Mouse (Mus musculus) stomach, embryonic 15.5 days (tissue): ENCODE data around the gene Ldlr. TPM values are rescaled to one million over a fixed set of nuclear protein-coding genes. Genes with fewer than 3 reads are reported as not detected.
A peak's percentile ranks its signal among the peaks of the same experiment; 100 is the strongest.

ENCODE experiments used
- ATAC-seq: fragments of 200-750 bp; cut with Nextera tagmentation; 2 replicates; pipeline ENCODE4 v1.8.0; 2017; ENCODE audit warnings: low read depth, moderate number of reproducible peaks, moderate TSS enrichment; ENCODE audit not compliant: insufficient read depth, low FRiP score
- H3K27ac ChIP-seq: fragments of 300-500 bp; sonication (generic); 2 replicates; pipeline ENCODE4 v1.5.1; 2015; ENCODE audit warnings: mild to moderate bottlenecking, inconsistent platforms
- H3K27me3 ChIP-seq: fragments of 300-500 bp; sonication (generic); replicated peaks from 2 replicates; pipeline ENCODE4 v1.6.1; 2015; ENCODE audit warnings: inconsistent platforms
- H3K36me3 ChIP-seq: fragments of 300-500 bp; sonication (generic); 2 replicates; pipeline ENCODE4 v1.6.1; 2015; ENCODE audit warnings: inconsistent platforms
- H3K4me1 ChIP-seq: fragments of 300-500 bp; sonication (generic); 2 replicates; pipeline ENCODE4 v1.6.1; 2015; ENCODE audit warnings: inconsistent platforms
- H3K4me2 ChIP-seq: fragments of 300-500 bp; sonication (generic); 2 replicates; pipeline ENCODE4 v1.6.1; 2015; ENCODE audit warnings: mild to moderate bottlenecking, inconsistent platforms
- H3K4me3 ChIP-seq: fragments of 300-500 bp; sonication (generic); replicated peaks from 2 replicates; pipeline ENCODE4 v1.5.1; 2015; ENCODE audit warnings: inconsistent platforms
- H3K9ac ChIP-seq: fragments of 300-500 bp; sonication (generic); 2 replicates; pipeline ENCODE4 v1.6.1; 2015; ENCODE audit warnings: inconsistent platforms
- H3K9me3 ChIP-seq: fragments of 300-500 bp; sonication (generic); 2 replicates; pipeline ENCODE4 v1.6.1; 2016; ENCODE audit warnings: inconsistent platforms
- WGBS: fragments of 180-500 bp; shearing (Covaris S2); methylation state at CpG from one replicate; pipeline ENCODE4 v1.1.7; 2015; 5-methylcytosine and 5-hydroxymethylcytosine counted together
- polyA plus RNA-seq: library from polyadenylated mRNA; unstranded; fragments of >200 nt; fragmentation: Nextera tagmentation; extraction: Ambion mirVana; gene quantifications from 2 replicates; pipeline ENCODE4 v1.2.1, GENCODE M21; 2015

Ldlr gene
- polyA plus RNA-seq, 1 experiment from 2014 or later = 53.8 TPM

DNA sequence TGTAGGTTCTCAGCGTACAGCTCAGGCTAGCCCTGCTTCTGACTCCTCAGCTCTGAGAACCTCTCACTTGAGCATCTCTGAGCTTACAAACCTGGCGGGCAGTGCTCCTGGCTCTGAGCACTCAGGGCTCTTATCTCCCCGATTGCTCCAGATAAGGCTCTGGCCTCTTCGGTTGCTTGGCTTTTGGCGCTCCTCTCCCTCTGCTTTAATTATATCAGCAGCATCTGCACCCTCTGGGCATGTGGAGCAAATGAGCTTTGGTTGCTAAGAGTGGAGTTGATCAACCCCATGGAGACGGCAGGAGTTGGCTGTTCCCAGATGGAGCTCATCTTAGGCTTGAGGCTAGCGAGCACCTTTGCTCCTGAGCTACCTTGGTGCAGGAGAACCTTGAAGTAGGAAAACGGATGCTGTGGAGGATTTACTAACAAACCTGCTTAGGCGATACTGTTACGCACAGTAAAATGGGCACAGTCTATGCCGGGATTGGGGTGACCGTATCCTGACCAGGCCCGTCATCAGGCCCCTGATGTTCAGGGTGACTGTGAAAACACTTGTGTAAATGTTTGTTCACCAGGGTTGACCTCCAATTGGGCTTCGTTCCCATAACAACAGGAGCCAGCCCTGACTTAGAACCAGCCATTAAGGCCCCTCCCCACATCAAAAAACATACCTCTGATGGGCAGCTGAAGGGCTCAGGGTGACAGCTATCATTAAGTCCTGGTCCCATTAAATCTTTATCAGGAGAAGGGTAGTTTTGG, 3.1 kb downstream of the Ldlr start:
- Histone ChIP-seq H3K27ac (peak overlapping the region; percentile 55), H3K9ac (peak overlapping the region; percentile 24; the same call in 1 of the 2 replicates), H3K4me1 (peaks cover 25% of the 10 kb centered on the region), H3K36me3 (peaks cover 14% of the 10 kb centered on the region), H3K4me3 (peak overlapping the region; percentile 76), H3K9me3 (no peaks in the 10 kb centered on the region), H3K4me2 (peak overlapping the region; percentile 67), H3K27me3 (no peaks in the 10 kb centered on the region)
- whole genome bisulfite sequencing = 54% methylated on average over 14 of the region's 14 CpGs
- ATAC-seq = no peak

DNA sequence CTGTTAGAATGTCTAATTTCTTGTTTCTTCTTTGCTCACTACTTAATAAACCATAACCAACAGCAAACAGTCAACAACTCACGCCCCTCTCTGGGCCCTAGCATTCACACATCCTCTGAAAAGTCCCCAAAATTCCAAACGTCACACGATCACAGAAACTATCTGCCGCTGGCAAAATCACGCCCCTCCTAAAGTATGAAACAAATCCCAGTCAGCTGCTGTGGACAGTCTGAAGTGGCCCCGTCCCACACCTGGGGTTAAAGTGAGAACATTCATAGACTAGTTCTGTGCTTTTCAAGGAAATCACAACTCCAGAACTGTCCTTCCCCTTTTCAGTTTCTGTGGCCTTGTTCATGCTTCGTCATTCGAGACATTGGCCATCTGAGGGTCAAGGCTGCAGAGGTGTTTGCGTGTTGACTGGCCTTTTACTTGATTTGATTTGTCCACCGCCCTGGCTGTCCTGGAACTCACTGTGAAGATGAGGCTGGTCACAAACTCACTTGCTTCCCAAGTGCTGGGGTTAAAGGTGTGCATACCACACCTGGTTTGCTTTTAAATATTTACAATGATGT, 5.1 kb downstream of the Ldlr start:
- WGBS = 81% methylated on average over 10 of the region's 10 CpGs
- H3K4me3 ChIP-seq = no peak overlapping the region
- no peaks in the 10 kb centered on the region for H3K27me3 ChIP-seq
- H3K4me1 ChIP-seq = peaks cover 25% of the 10 kb centered on the region
- no peaks in the 10 kb centered on the region for H3K9me3 ChIP-seq
- no peak overlapping the region for H3K9ac ChIP-seq
- no peak for ATAC-seq
- peak overlapping the region; percentile 67; the same call in 1 of the 2 replicates for H3K27ac ChIP-seq
- H3K36me3 ChIP-seq = peaks cover 32% of the 10 kb centered on the region
- no peak overlapping the region for H3K4me2 ChIP-seq

DNA sequence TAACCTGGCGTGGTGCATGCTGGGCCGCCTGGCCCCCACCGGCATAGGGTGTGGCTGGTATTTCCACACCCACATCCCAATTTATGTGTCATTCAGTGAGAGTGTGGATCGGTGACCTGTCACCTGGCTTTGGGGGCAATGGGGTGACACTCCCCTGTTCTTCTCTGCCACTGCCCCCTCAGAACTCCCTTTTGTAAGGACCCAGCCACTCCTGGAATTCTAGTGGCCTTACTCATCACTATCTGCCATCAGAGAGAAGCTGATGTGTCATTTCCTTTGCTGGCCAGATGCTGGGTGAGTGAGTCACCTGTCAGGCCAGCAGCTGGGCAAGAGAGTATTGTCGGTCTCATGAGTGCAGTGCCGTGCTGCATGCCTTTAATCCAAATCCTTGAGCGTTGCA, 6.0 kb downstream of the Ldlr start:
- H3K9ac ChIP-seq = no peak overlapping the region
- peaks cover 25% of the 10 kb centered on the region for H3K4me1 ChIP-seq
- WGBS = 73% methylated on average over 7 of the region's 7 CpGs
- no peaks in the 10 kb centered on the region for H3K27me3 ChIP-seq
- H3K27ac ChIP-seq = peak overlapping the region; percentile 67; the same call in 1 of the 2 replicates
- H3K9me3 ChIP-seq = no peaks in the 10 kb centered on the region
- ATAC-seq = no peak
- peaks cover 41% of the 10 kb centered on the region for H3K36me3 ChIP-seq
- H3K4me3 ChIP-seq = no peak overlapping the region
- no peak overlapping the region for H3K4me2 ChIP-seq

DNA sequence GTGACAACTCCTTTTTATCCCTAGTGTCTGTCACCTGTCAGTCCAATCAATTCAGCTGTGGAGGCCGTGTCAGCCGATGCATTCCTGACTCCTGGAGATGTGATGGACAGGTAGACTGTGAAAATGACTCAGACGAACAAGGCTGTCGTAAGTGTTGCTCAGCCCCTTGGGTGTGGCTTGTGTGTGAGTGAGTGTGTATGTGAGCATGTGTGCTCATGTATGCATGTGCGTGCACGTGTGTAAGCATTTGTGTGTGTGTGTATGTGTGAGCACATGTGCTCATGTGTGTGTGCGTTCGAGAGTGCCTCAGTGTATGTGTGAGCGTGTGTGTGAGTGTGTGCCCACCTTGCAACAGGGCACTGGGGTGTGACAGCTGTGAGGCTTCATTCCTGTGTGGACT, 9.0 kb downstream of the Ldlr start:
- WGBS = 93% methylated on average over 9 of the region's 9 CpGs
- H3K9ac ChIP-seq = no peak overlapping the region
- no peaks in the 10 kb centered on the region for H3K9me3 ChIP-seq
- H3K36me3 ChIP-seq = peaks cover 60% of the 10 kb centered on the region
- ATAC-seq = no peak
- no peak overlapping the region for H3K4me2 ChIP-seq
- peaks cover 8% of the 10 kb centered on the region for H3K4me1 ChIP-seq
- H3K4me3 ChIP-seq = no peak overlapping the region
- no peaks in the 10 kb centered on the region for H3K27me3 ChIP-seq
- no peak overlapping the region for H3K27ac ChIP-seq

DNA sequence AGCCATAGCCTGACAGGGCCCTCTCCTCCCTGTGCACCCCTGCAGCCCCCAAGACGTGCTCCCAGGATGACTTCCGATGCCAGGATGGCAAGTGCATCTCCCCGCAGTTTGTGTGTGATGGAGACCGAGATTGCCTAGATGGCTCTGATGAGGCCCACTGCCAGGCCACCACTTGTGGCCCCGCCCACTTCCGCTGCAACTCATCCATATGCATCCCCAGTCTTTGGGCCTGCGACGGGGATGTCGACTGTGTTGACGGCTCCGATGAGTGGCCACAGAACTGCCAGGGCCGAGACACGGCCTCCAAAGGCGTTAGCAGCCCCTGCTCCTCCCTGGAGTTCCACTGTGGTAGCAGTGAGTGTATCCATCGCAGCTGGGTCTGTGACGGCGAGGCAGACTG, 10.2 kb downstream of the Ldlr start:
- H3K27ac ChIP-seq = no peak overlapping the region
- no peak overlapping the region for H3K4me2 ChIP-seq

DNA sequence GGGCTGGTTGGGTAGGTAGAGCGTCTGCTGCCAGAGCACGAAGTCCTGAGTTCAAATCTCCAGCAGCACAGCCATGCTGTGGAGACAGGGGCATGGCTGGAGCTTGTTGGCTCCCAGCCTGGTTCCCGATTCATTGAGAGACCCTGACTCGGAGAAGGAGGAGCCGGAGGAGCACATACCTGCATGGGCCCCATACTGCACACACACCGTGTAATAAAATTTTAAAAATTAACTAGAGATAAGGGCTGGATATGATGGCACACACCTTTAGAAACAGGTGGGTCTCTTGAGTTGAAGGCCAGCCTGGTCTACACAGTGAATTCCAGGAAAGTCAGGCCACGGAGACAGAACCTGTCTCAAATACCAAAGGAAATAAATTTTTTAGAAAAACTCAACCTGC, 10.7 kb downstream of the Ldlr start:
- Histone ChIP-seq H3K4me1 (peaks cover 4% of the 10 kb centered on the region), H3K9me3 (no peaks in the 10 kb centered on the region), H3K27me3 (no peaks in the 10 kb centered on the region), H3K27ac (no peak overlapping the region), H3K4me2 (no peak overlapping the region), H3K4me3 (no peak overlapping the region), H3K36me3 (peaks cover 74% of the 10 kb centered on the region), H3K9ac (no peak overlapping the region)
- 89% methylated on average over 7 of the region's 7 CpGs for WGBS
- ATAC-seq = peak; percentile 28; the same call in 1 of the 2 replicates

More for the DNA sequence above, 10.2 kb downstream of the Ldlr start:
- H3K9ac ChIP-seq = no peak overlapping the region
- 94% methylated on average over 17 of the region's 17 CpGs for WGBS
- H3K36me3 ChIP-seq = peaks cover 71% of the 10 kb centered on the region
- H3K4me1 ChIP-seq = peaks cover 8% of the 10 kb centered on the region
- H3K4me3 ChIP-seq = no peak overlapping the region
- no peak for ATAC-seq
- H3K9me3 ChIP-seq = no peaks in the 10 kb centered on the region
- H3K27me3 ChIP-seq = no peaks in the 10 kb centered on the region

DNA sequence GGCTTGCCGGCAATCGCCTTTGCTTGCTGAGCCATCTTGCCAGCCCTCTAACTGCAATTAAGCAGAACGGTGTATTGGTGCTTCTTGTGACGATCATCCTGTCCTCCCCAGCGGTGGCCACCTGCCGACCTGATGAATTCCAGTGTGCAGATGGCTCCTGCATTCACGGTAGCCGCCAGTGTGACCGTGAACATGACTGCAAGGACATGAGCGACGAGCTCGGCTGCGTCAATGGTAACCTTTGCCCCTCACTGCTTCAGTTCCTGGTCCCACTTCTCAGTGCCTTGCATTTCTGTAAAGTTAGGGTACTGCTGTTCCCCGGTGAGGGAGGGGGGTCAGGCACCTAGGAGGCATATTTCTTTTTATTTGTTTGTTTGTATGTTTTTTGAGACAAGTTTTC, 11.8 kb downstream of the Ldlr start:
- H3K27ac ChIP-seq = no peak overlapping the region
- H3K27me3 ChIP-seq = no peaks in the 10 kb centered on the region
- no peak overlapping the region for H3K4me2 ChIP-seq
- ATAC-seq = no peak
- no peak overlapping the region for H3K4me3 ChIP-seq
- H3K36me3 ChIP-seq = peaks cover 80% of the 10 kb centered on the region
- H3K9ac ChIP-seq = no peak overlapping the region
- WGBS = 93% methylated on average over 14 of the region's 14 CpGs
- no peaks in the 10 kb centered on the region for H3K9me3 ChIP-seq
- no peaks in the 10 kb centered on the region for H3K4me1 ChIP-seq

DNA sequence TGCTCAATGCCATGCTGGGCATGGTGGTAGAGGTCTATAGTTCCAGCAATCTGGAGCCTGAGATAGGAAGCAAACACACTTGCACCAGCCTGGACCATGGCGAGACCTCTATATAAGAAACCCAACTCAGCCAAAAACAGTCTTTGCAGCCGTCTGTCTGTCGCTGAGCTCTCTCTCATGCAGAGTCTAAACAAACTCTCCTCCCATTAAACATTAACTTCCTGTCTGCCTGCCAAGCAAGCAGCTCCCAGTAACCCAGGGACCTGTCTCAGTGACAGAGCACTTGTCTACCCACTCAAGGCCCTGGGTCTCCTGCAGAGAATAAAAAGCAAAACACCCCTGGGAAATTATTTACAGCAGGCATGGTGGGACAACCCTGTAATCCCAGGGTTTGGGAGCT, 13.3 kb downstream of the Ldlr start:
- Histone ChIP-seq H3K4me1 (no peaks in the 10 kb centered on the region), H3K9me3 (no peaks in the 10 kb centered on the region), H3K4me2 (no peak overlapping the region), H3K9ac (no peak overlapping the region), H3K36me3 (peaks cover 81% of the 10 kb centered on the region), H3K4me3 (no peak overlapping the region), H3K27me3 (no peaks in the 10 kb centered on the region), H3K27ac (no peak overlapping the region)
- no peak for ATAC-seq
- WGBS = 42% methylated on average over 3 of the region's 3 CpGs

DNA sequence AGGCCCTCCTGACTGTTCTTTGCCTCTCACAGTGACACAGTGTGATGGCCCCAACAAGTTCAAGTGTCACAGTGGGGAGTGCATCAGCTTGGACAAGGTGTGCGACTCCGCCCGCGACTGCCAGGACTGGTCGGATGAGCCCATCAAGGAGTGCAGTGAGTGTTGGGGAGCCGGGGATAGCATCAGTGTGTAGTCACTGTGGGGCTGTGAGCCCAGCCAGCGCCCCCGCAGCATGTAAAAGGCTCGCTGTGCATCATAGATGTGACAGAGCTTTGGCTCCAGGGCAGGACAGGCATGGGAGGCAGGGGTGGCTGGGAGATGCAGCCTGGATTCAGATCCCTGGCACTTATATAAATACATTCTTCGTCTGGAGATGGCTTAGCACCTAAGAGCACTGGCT, 13.9 kb downstream of the Ldlr start:
- Histone ChIP-seq H3K27ac (no peak overlapping the region), H3K9me3 (no peaks in the 10 kb centered on the region), H3K27me3 (no peaks in the 10 kb centered on the region), H3K4me1 (no peaks in the 10 kb centered on the region), H3K9ac (no peak overlapping the region), H3K4me3 (no peak overlapping the region), H3K36me3 (peaks cover 81% of the 10 kb centered on the region), H3K4me2 (no peak overlapping the region)
- no peak for ATAC-seq
- 93% methylated on average over 10 of the region's 10 CpGs for WGBS

DNA sequence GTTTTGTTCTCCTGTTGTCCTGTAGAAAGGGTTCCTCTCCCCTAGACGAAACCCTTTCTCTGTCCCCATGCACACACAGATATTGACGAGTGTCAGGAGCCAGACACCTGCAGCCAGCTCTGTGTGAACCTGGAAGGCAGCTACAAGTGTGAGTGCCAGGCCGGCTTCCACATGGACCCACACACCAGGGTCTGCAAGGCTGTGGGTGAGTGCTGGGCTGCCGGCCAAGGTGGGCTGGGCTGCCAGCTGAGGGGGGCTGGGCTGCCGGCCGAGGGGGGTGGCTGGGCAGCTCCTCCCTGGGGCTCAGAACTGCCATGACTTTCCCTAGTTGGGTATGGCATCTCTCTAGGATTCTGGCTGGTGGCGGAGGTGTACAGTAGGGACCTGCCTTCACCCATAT, 15.5 kb downstream of the Ldlr start:
- Histone ChIP-seq H3K4me2 (no peak overlapping the region), H3K4me3 (no peak overlapping the region), H3K27ac (no peak overlapping the region), H3K36me3 (peaks cover 75% of the 10 kb centered on the region), H3K4me1 (no peaks in the 10 kb centered on the region), H3K9ac (no peak overlapping the region), H3K9me3 (no peaks in the 10 kb centered on the region), H3K27me3 (no peaks in the 10 kb centered on the region)
- 81% methylated on average over 7 of the region's 7 CpGs for WGBS
- ATAC-seq = no peak

DNA sequence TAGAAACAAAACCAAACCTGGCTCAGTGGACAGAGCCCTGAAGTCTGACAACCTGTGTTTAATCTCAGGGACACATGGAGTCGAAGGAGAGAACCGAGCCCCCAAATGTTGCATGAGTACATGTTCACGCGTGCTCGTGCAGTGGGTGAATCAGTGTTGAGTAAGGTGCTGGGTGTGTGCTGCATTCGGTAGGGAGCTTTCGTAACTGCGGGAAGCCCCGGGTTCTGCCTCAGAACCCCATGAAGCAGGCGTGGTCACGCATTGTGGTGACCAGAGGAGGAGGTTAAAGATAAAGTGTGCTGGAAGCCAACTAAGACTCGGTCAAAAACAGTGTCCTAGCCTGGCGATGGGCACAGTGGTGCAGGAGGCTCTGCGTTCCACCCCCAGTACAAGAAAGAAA, 17.1 kb downstream of the Ldlr start:
- Histone ChIP-seq H3K4me3 (no peak overlapping the region), H3K36me3 (peaks cover 75% of the 10 kb centered on the region), H3K27me3 (no peaks in the 10 kb centered on the region), H3K27ac (no peak overlapping the region), H3K9ac (no peak overlapping the region), H3K4me1 (no peaks in the 10 kb centered on the region), H3K9me3 (no peaks in the 10 kb centered on the region), H3K4me2 (no peak overlapping the region)
- WGBS = 92% methylated on average over 14 of the region's 14 CpGs
- no peak for ATAC-seq

DNA sequence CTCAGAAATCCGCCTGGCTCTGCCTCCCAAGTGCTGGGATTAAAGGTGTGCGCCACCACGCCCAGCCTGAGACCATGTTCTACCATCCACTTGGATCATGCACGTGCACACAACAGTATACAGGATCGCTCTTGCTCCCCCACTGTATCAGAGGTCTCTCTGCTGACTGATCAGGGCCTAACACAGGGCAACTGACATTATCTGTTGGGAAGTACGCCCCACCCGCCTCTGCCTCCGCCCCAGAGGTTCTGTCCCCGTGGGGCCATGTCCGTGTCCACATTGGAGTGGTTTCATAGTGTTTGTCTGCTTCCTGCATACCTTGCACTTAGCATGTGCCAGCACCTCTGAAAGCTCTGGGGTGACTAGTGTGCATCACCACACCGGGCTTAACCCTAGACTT, 18.2 kb downstream of the Ldlr start:
- Histone ChIP-seq H3K9me3 (no peaks in the 10 kb centered on the region), H3K4me1 (no peaks in the 10 kb centered on the region), H3K9ac (no peak overlapping the region), H3K4me3 (no peak overlapping the region), H3K27ac (no peak overlapping the region), H3K36me3 (peaks cover 80% of the 10 kb centered on the region), H3K4me2 (no peak overlapping the region), H3K27me3 (no peaks in the 10 kb centered on the region)
- no peak for ATAC-seq
- WGBS = 96% methylated on average over 11 of the region's 11 CpGs
